Mouse (Mus musculus) C3H10T1/2 (cell line): Measurements from ENCODE around the gene Msmb. TPM values are rescaled to one million over a fixed set of nuclear protein-coding genes. Genes with fewer than 3 reads are reported as not detected.

Experiments used
- polyA plus RNA-seq, 2 experiments: library from polyadenylated mRNA; unstranded; fragments of >200 nt; fragmentation: generic; extraction: Trizol; gene quantifications; one replicate each; pipeline ENCODE4 v1.2.1; 2012; ENCODE audit warnings: missing spikeins in 2 of 2

The Msmb gene
- not detected for polyA plus RNA-seq

DNA sequence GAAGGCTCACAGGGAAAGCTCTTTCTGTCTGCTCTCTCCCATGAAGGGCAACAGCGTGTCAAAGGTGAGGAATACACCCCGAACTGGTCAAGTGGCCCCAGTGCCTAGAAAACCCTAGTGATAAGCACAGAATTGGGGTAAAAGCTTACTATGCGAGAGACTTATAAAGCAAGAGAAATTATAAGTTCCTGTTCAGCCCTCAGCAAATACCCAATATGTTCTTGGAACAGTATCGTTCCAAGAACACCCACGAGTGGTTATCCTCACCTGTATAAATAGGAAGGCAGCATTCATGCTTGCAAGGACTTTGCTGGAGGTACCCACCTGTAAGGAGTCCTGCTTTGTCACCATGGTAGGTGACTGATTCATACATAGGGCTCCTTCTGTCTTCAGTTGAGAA, at the start of gene Msmb:
TSS of gene Msmb (plus strand) at position 301 of the 400 bp plus-strand sequence.

DNA sequence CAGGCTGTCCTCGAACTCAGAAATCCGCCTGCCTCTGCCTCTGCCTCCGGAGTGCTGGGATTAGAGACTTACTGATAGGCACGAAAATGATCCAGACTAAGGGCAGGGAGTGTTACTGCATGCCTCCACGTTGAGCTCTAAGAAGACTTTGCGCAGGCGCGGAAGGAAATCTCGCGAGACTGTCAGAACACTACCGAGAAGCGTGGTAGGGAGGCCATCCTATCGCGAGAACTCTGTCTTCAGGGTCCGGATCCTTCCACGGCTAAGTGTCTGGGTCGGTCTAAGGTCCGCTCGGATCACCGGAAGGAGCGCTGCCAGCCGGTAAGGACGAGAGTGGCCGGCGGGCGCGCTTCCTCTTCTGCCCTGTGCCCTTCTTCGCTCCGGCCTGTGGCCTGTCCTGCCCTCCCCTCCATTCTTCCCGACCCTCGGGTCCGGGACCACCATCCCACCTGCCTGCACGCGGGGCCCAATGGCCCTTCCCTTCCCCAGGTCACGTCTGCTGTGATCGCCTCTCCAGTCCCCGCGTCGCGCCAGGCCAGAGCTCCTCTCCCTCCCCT, 17.9 kb downstream of the Msmb start, which contains the start of gene Ncoa4:
TSS of gene Ncoa4 (plus strand) at position 176 of the 557 bp plus-strand sequence.

DNA sequence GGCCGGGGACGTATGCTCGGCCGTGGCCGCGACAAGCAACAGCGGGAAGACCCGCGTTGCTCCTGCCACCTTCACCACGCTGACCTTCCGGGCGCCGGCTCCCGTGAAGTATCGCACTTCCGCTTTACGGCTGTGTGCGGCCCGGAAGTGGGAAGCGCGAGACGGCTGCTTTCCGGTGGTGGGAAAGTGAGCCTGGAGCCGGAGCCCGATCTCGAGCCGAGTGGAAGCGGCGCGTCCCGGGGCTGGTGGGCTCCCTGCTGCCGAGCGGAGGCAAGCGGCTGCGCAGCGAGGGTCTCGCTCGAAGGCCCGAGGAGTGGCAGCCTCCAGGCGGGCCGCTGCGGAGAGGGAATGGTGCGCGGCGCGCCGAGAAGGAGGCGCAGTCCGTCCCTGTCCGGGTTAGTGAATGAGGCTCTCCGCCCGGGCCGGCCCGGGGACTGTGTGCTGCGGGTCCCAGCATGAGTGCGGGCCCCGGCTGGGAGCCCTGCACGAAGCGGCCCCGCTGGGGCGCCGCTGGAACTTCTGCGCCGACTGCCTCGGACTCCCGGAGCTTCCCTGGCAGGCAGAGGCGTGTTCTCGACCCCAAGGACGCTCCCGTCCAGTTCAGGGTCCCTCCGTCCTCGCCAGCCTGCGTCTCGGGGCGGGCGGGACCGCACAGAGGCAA, 60.1 kb downstream of the Msmb start, which contains the start of the genes Timm23 and Parg:
TSS of gene Timm23 (minus strand) at position 108 of the 661 bp plus-strand sequence.
TSS of gene Parg (plus strand) at position 159 of the 661 bp plus-strand sequence.

Other genes with a start within 250 kb of the Msmb start
- gene Galnt15, start 113.0 kb upstream of the Msmb start, polyA plus RNA-seq, result 1 to 10 TPM in 1 of 2 experiments, under 1 TPM in 1; 0.44 to 1.2 TPM
- 1 to 10 TPM; 3.1 to 7.6 TPM for gene Oxnad1, start 56.6 kb upstream of the Msmb start, polyA plus RNA-seq
- 100 to 1,000 TPM in 1 of 2 experiments, 10 to 100 TPM in 1; 48.8 to 133 TPM for gene Dph3, start 56.3 kb upstream of the Msmb start, polyA plus RNA-seq
- 10 to 100 TPM in 1 of 2 experiments, 1 to 10 TPM in 1; 1.3 to 13.6 TPM for gene Ncoa4, start 17.8 kb downstream of the Msmb start, polyA plus RNA-seq
- gene Timm23, start 59.9 kb downstream of the Msmb start, polyA plus RNA-seq, result 10 to 100 TPM; 84.1 to 95.4 TPM
- 1 to 10 TPM in 1 of 2 experiments, under 1 TPM in 1; 0.34 to 6.4 TPM for gene Parg, start 59.9 kb downstream of the Msmb start, polyA plus RNA-seq
- gene Ogdhl, start 180.0 kb downstream of the Msmb start, polyA plus RNA-seq, result 1 to 10 TPM in 1 of 2 experiments, under 1 TPM in 1; 0.87 to 2.1 TPM
- gene 1700024G13Rik, start 246.4 kb downstream of the Msmb start, polyA plus RNA-seq, result not detected